Mouse (Mus musculus) hematopoietic multipotent progenitor cell, adult 10-12 weeks (in vitro differentiated cells): ENCODE data around the gene Samt1. TPM values are rescaled to one million over a fixed set of nuclear protein-coding genes. Genes with fewer than 3 reads are reported as not detected.

Experiments used
- polyA plus RNA-seq: library from polyadenylated mRNA; stranded (reverse); fragments of >175 nt; gene quantifications from 2 replicates; pipeline ENCODE4 v1.2.3, GENCODE M21; 2012; ENCODE audit warnings: low replicate concordance

Gene Samt1
- not detected in 2 replicates for polyA plus RNA-seq

GRCm38 (mm10) chrX:154012540-154012939 is at the start of gene Samt1:
Gene Samt1, minus strand, starts transcription at chrX:154012640.

GRCm38 (mm10) chrX:154054939-154055338 is 42.5 kb upstream of the Samt1 start, which contains the start of gene Gm10057:
Gene Gm10057, minus strand, starts transcription at chrX:154055039.

GRCm38 (mm10) chrX:154033727-154034126 is 21.3 kb upstream of the Samt1 start, which contains the start of gene 4921511M17Rik:
Gene 4921511M17Rik, minus strand, starts transcription at chrX:154033827.

Other genes with a start within 250 kb of the Samt1 start
- 0.13 and 0.38 TPM in 2 replicates for gene Spin2c, start 180.4 kb downstream of the Samt1 start, polyA plus RNA-seq
- gene 4921511M17Rik, start 21.2 kb upstream of the Samt1 start, polyA plus RNA-seq: not detected in 2 replicates
- gene Gm10057, start 42.4 kb upstream of the Samt1 start, polyA plus RNA-seq: not detected in 2 replicates
- gene Gm15140, start 108.0 kb upstream of the Samt1 start, polyA plus RNA-seq: not detected in 2 replicates